Mouse (Mus musculus): Measurements from ENCODE around the gene Tcf23.

GRCm38 (mm10) chr5:30954065-30954464 lies 14.4 kb upstream of the Tcf23 start:
- TF ChIP-seq POLR2A (IDR thresholded peaks at IDR 0.05; ENCODE audit: low read depth, low read length), result no peak
- TF ChIP-seq CTCF (IDR thresholded peaks at IDR 0.05; ENCODE audit: borderline replicate concordance, insufficient read depth, low read length), result no peak

All from embryonic fibroblast, embryonic 13.5 days (primary cell).